Mouse (Mus musculus): ENCODE data around the gene Agrn. TPM values are rescaled to one million over a fixed set of nuclear protein-coding genes. Genes with fewer than 3 reads are reported as not detected.

Agrn gene
- 8.8 and 9.4 TPM in 2 replicates for polyA plus RNA-seq (2012; rRNA removed)

GRCm38 (mm10) chr4:156197131-156197828, at the start of gene Agrn:
TSS of gene Agrn (minus strand) at chr4:156197488.
- H3K4me3 ChIP-seq (ENCODE audit: control insufficient read depth, low read depth, low read length): peak within 1 kb of the TSS; percentile 84
- H3K4me1 ChIP-seq (ENCODE audit: control insufficient read depth, insufficient read depth, low read length): peaks cover 6% of the 10 kb centered on the region
- TF ChIP-seq POLR2A (IDR thresholded peaks at IDR 0.05; ENCODE audit: control insufficient read depth, low read depth, low read length) (0 out of 2 replicates have a peak, but pooled peaks have one; percentile 17), CTCF (IDR thresholded peaks at IDR 0.05; ENCODE audit: control insufficient read depth, insufficient read depth, insufficient replicate concordance, low read depth, low read length) (no peak)
- no peaks in the 10 kb centered on the region for H3K36me3 ChIP-seq (ENCODE audit: control insufficient read depth, insufficient read depth, low read length)
- H3K27me3 ChIP-seq (ENCODE audit: control insufficient read depth, insufficient read depth, low read length): no peaks in the 10 kb centered on the region
- H3K27ac ChIP-seq (ENCODE audit: control insufficient read depth, insufficient read depth, low read depth, low read length): peak within 1 kb of the TSS; percentile 5; the same call in 1 of the 2 replicates

DNA sequence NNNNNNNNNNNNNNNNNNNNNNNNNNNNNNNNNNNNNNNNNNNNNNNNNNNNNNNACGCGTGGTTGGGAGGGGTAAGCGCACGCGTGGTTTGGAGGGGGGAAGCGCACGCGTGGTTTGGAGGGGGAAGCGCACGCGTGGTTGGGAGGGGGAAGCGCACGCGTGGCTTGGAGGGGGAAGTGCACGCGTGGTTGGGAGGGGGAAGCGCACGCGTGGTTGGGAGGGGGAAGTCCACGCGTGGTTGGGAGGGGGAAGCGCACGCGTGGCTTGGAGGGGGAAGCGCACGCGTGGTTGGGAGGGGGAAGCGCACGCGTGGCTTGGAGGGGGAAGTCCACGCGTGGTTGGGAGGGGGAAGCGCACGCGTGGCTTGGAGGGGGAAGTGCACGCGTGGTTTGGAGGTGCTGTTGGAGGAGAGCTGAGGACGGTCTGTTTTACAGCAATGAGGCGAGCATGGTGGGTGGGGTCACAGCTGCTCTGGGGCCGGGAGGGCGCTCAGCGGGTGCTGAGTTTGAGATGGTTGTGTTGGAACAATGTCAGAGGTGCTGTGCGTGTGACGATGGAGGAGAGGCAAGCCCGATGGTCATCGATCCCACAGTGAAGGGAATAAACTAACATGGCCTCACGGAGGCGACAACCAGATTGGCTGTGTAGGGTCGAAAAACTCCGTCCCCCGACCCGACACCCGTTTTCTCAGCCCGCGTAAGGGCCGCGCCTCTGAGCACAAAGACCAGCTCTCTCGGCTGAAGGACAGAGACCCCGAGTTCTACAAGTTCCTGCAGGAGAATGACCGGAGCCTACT, 39.6 kb upstream of the Agrn start:
- no peak for TF ChIP-seq POLR2A (IDR thresholded peaks at IDR 0.05; ENCODE audit: control insufficient read depth, low read depth, low read length)
- no peak for TF ChIP-seq CTCF (IDR thresholded peaks at IDR 0.05; ENCODE audit: control insufficient read depth, insufficient read depth, insufficient replicate concordance, low read depth, low read length)
- H3K4me1 ChIP-seq (ENCODE audit: control insufficient read depth, insufficient read depth, low read length): peaks cover 10% of the 10 kb centered on the region
- H3K36me3 ChIP-seq (ENCODE audit: control insufficient read depth, insufficient read depth, low read length): no peaks in the 10 kb centered on the region
- no peak overlapping the region for H3K27ac ChIP-seq (ENCODE audit: control insufficient read depth, insufficient read depth, low read depth, low read length)
- no peak overlapping the region for H3K4me3 ChIP-seq (ENCODE audit: control insufficient read depth, low read depth, low read length)
- no peaks in the 10 kb centered on the region for H3K27me3 ChIP-seq (ENCODE audit: control insufficient read depth, insufficient read depth, low read length)

DNA sequence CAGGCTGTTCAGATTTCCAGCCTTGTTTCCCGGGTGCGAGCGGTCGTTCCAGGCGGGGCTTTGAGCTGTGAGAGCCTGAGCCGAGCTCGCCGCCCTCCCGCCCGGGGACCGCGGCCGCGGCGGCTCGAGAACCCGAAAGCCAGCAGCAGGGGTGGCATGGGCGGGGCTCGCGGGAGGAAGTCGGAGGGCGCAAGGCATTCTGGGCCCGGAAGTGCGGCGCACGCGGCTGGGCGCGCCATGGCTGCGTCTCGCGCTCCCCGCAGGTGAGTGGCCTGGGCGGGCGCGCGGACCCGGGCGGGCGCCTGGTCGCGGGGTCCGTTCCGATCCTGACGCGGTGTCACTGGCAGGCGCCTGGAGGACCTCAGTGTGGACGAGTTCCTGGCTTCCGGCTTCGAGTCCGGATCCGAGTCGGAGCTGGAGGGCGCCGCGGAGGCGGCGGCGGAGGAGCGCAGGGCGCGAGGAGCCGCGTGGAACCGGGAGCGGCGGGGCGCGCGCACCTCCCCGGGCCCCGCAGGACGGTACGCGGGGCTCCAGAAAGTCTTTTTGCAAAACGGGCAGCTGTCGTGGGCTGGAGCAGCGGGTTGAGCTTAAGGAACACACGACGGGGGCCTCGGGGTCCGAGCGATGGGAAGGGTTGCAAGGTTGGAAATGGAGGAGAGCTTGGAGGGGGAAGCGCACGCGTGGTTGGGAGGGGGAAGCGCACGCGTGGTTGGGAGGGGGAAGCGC, 38.7 kb upstream of the Agrn start, which contains the start of gene Noc2l:
Gene Noc2l, plus strand, starts transcription at position 203 of the 726 bp plus-strand sequence.
- H3K4me1 ChIP-seq (ENCODE audit: control insufficient read depth, insufficient read depth, low read length): peaks cover 10% of the 10 kb centered on the region
- peak within 1 kb of the TSS; percentile 92 for H3K4me3 ChIP-seq (ENCODE audit: control insufficient read depth, low read depth, low read length)
- TF ChIP-seq POLR2A (IDR thresholded peaks at IDR 0.05; ENCODE audit: control insufficient read depth, low read depth, low read length): peak; percentile 63
- no peak for TF ChIP-seq CTCF (IDR thresholded peaks at IDR 0.05; ENCODE audit: control insufficient read depth, insufficient read depth, insufficient replicate concordance, low read depth, low read length)
- H3K36me3 ChIP-seq (ENCODE audit: control insufficient read depth, insufficient read depth, low read length): no peaks in the 10 kb centered on the region
- H3K27ac ChIP-seq (ENCODE audit: control insufficient read depth, insufficient read depth, low read depth, low read length): no peak within 1 kb of the TSS
- H3K27me3 ChIP-seq (ENCODE audit: control insufficient read depth, insufficient read depth, low read length): no peaks in the 10 kb centered on the region

- Histone ChIP-seq H3K4me3 (ENCODE audit: control insufficient read depth, low read depth, low read length) (peak overlapping the region; percentile 59), H3K27me3 (ENCODE audit: control insufficient read depth, insufficient read depth, low read length) (no peaks in the 10 kb centered on the region), H3K36me3 (ENCODE audit: control insufficient read depth, insufficient read depth, low read length) (no peaks in the 10 kb centered on the region), H3K4me1 (ENCODE audit: control insufficient read depth, insufficient read depth, low read length) (peaks cover 10% of the 10 kb centered on the region), H3K27ac (ENCODE audit: control insufficient read depth, insufficient read depth, low read depth, low read length) (no peak overlapping the region)
- TF ChIP-seq POLR2A (IDR thresholded peaks at IDR 0.05; ENCODE audit: control insufficient read depth, low read depth, low read length) (no peak), CTCF (IDR thresholded peaks at IDR 0.05; ENCODE audit: control insufficient read depth, insufficient read depth, insufficient replicate concordance, low read depth, low read length) (no peak)
Measured at GRCm38 (mm10) chr4:156235360-156235770, 38.1 kb upstream of the Agrn start.

DNA sequence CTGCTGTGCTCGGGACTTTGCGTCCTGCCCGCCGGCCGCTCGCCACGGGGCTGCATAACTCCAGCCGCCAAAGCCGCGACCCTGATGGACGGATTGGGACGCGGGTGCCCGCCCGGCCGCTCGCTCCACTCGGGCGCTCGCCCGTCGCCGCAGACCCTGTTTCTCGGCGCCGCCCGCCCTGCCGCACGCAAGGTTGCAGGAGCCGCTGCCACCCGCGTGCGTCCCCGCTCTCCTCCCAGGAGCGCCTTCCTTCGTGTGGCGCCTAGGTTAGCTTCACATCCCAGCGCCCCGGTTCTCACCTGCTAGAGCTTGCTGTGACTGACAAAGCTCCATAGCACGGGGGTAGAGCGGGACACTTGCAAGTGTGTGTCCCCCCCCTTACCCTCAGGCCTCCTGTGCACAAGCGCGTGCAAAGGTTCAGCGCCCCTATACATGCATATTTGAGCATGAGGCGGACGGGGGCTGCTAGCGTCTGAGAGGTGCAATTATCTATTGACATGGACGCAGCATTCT, 37.5 kb upstream of the Agrn start, which contains the start of gene Plekhn1:
Gene Plekhn1, minus strand, starts transcription at position 157 of the 513 bp plus-strand sequence.
- Histone ChIP-seq H3K4me1 (ENCODE audit: control insufficient read depth, insufficient read depth, low read length) (peaks cover 10% of the 10 kb centered on the region), H3K4me3 (ENCODE audit: control insufficient read depth, low read depth, low read length) (peak within 1 kb of the TSS; percentile 83), H3K27me3 (ENCODE audit: control insufficient read depth, insufficient read depth, low read length) (no peaks in the 10 kb centered on the region), H3K27ac (ENCODE audit: control insufficient read depth, insufficient read depth, low read depth, low read length) (no peak within 1 kb of the TSS), H3K36me3 (ENCODE audit: control insufficient read depth, insufficient read depth, low read length) (no peaks in the 10 kb centered on the region)
- no peak for TF ChIP-seq POLR2A (IDR thresholded peaks at IDR 0.05; ENCODE audit: control insufficient read depth, low read depth, low read length)
- no peak for TF ChIP-seq CTCF (IDR thresholded peaks at IDR 0.05; ENCODE audit: control insufficient read depth, insufficient read depth, insufficient replicate concordance, low read depth, low read length)

DNA sequence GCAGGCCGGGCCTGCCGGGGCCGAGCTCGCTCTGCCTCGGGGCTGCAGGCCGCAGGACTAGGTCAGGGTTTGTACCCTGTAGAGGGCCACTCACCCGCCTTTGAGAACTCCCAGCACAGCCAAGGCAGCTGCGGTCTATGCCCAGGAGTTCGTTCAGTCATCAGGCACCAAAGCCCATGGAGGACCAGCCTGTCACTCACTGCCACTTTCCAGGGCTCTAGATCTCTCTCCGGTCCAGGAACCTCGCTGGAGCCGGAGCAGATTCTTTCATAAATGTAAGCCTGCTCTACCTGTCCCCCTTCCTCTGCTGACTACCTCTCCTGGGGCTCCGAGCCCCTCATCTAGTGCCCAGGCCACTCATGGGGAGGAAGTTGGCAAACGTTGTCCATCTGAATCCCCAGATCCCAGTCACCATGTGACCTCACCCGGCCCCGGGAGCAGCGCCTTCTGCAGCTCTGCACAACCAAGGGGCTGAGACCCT, 36.8 kb upstream of the Agrn start:
- TF ChIP-seq CTCF (IDR thresholded peaks at IDR 0.05; ENCODE audit: control insufficient read depth, insufficient read depth, insufficient replicate concordance, low read depth, low read length) (no peak), POLR2A (IDR thresholded peaks at IDR 0.05; ENCODE audit: control insufficient read depth, low read depth, low read length) (no peak)
- H3K27me3 ChIP-seq (ENCODE audit: control insufficient read depth, insufficient read depth, low read length): no peaks in the 10 kb centered on the region
- no peaks in the 10 kb centered on the region for H3K36me3 ChIP-seq (ENCODE audit: control insufficient read depth, insufficient read depth, low read length)
- H3K27ac ChIP-seq (ENCODE audit: control insufficient read depth, insufficient read depth, low read depth, low read length): no peak overlapping the region
- H3K4me3 ChIP-seq (ENCODE audit: control insufficient read depth, low read depth, low read length): peak overlapping the region; percentile 70
- H3K4me1 ChIP-seq (ENCODE audit: control insufficient read depth, insufficient read depth, low read length): peaks cover 10% of the 10 kb centered on the region
